8 mouse cellular contexts compared by ENCODE assay signal in genomic region chr19:29102098-29102497, GRCm38 (mm10). TPM values are rescaled to one million over a fixed set of nuclear protein-coding genes. Genes with fewer than 3 reads are reported as not detected.
A peak's percentile ranks its signal among the peaks of the same experiment; 100 is the strongest.
DNase-seq lines count a peak whose midpoint lies in the region; ATAC-seq and TF ChIP-seq lines count a peak whose summit lies in the region.

No protein-coding gene starts in this region.

- peak; percentile 80 for DNase-seq in liver, adult 2 months (ENCODE audit: extremely low read depth, low read depth, low spot score)
- no peak for DNase-seq in liver
- DNase-seq in c-Kit-negative CD71-positive TER-119-positive erythroid progenitor cells, embryonic 14.5 days (ENCODE audit: low read depth, low spot score), result peak; percentile 5
- DNase-seq in gastrocnemius, adult 18-20 months (ENCODE audit: low spot score), result no peak
- no peak for DNase-seq in urinary bladder, postnatal 36 days (ENCODE audit: low spot score in 2 of 2)

- peaks cover 10% of the 10 kb centered on the region for H3K4me1 ChIP-seq in liver, adult 2 months (ENCODE audit: control insufficient read depth, insufficient read depth, low read length)
- H3K4me1 ChIP-seq in hindbrain, embryonic 15.5 days (replicated peaks), result peaks cover 12% of the 10 kb centered on the region

- peak overlapping the region; percentile 46 for H3ac ChIP-seq in myocyte (ENCODE audit: control insufficient read depth, insufficient read length)

- TF ChIP-seq CTCF in liver, adult 2 months (IDR thresholded peaks at IDR 0.05; ENCODE audit: low read depth, low read length), result no peak

- peak overlapping the region; percentile 96 for H3K4me3 ChIP-seq in liver, adult 2 months (ENCODE audit: insufficient read depth, low read depth, low read length)
- peak overlapping the region; percentile 78 for H3K4me3 ChIP-seq in hindbrain, embryonic 15.5 days
- peak overlapping the region; percentile 65 for H3K4me3 ChIP-seq in myocyte

- no peak for ATAC-seq in hindbrain, embryonic 15.5 days (ENCODE audit: low FRiP score, low read depth)
- ATAC-seq in granulocyte monocyte progenitor cell, adult 5-6 weeks (replicated peaks; ENCODE audit: poor library complexity, severe bottlenecking), result no peak

- peaks cover 32% of the 10 kb centered on the region; the same call in 1 of the 2 replicates for H3K79me2 ChIP-seq in liver, adult 2 months (ENCODE audit: control insufficient read depth, insufficient read depth, low read length)
- peaks cover 46% of the 10 kb centered on the region for H3K79me2 ChIP-seq in myocyte (ENCODE audit: control insufficient read depth, insufficient read depth)

- peak overlapping the region; percentile 70 for H3K27ac ChIP-seq in liver, adult 2 months (replicated peaks; ENCODE audit: insufficient read depth, low read depth, low read length)
- H3K27ac ChIP-seq in hindbrain, embryonic 15.5 days (replicated peaks), result no peak overlapping the region

- H3K27me3 ChIP-seq in liver, adult 2 months (ENCODE audit: control insufficient read depth, insufficient read depth, low read length), result no peaks in the 10 kb centered on the region
- H3K27me3 ChIP-seq in hindbrain, embryonic 15.5 days, result no peaks in the 10 kb centered on the region
- no peaks in the 10 kb centered on the region for H3K27me3 ChIP-seq in myocyte (ENCODE audit: control insufficient read depth, insufficient read depth, insufficient read length)

- H3K4me2 ChIP-seq in hindbrain, embryonic 15.5 days, result peak overlapping the region; percentile 79
- peak overlapping the region; percentile 97 for H3K4me2 ChIP-seq in myocyte (ENCODE audit: low read depth)

- no peaks in the 10 kb centered on the region for H3K36me3 ChIP-seq in liver, adult 2 months (ENCODE audit: control insufficient read depth, insufficient read depth, low read length)
- H3K36me3 ChIP-seq in hindbrain, embryonic 15.5 days, result no peaks in the 10 kb centered on the region
- H3K36me3 ChIP-seq in myocyte (ENCODE audit: control insufficient read depth, insufficient read depth), result no peaks in the 10 kb centered on the region

- TF ChIP-seq POLR2A in liver, adult 2 months (IDR thresholded peaks at IDR 0.05; ENCODE audit: extremely low read depth, insufficient read depth, low read length), result no peak
- TF ChIP-seq POLR2A in myocyte (IDR thresholded peaks at IDR 0.05; ENCODE audit: insufficient read length, low read depth), result no peak

- peak overlapping the region; percentile 75 for H3K9ac ChIP-seq in liver, adult 2 months (ENCODE audit: low read depth, low read length)
- H3K9ac ChIP-seq in hindbrain, embryonic 15.5 days, result peak overlapping the region; percentile 47

- WGBS in liver, adult 2 months, result 5% methylated on average over 13 of the region's 13 CpGs
- 14% methylated on average over 13 of the region's 13 CpGs for WGBS in hindbrain, embryonic 15.5 days

- no peaks in the 10 kb centered on the region for H3K9me3 ChIP-seq in hindbrain, embryonic 15.5 days

TF ChIP-seq in myocyte, 11 proteins besides CTCF, POLR2A, EP300 and RAD21:
- TF ChIP-seq MYOG (IDR thresholded peaks at IDR 0.05; ENCODE audit: control insufficient read depth in 1 of 3, insufficient read depth in 1 of 3, insufficient read length in 2 of 3, low read depth in 2 of 3), result no peak
- no peak for TF ChIP-seq TCF12 (IDR thresholded peaks at IDR 0.05; ENCODE audit: insufficient read depth, poor library complexity, severe bottlenecking)
- TF ChIP-seq SRF (IDR thresholded peaks at IDR 0.05; ENCODE audit: control insufficient read depth, insufficient read length, low read depth), result no peak
- no peak for TF ChIP-seq USF1 (IDR thresholded peaks at IDR 0.05; ENCODE audit: low read depth)
- no peak for TF ChIP-seq POLR2AphosphoS2 (IDR thresholded peaks at IDR 0.05; ENCODE audit: insufficient read length, low read depth)
- TF ChIP-seq CEBPB (IDR thresholded peaks at IDR 0.05; ENCODE audit: insufficient read depth, poor library complexity, severe bottlenecking), result no peak
- TF ChIP-seq MYOD1 (IDR thresholded peaks at IDR 0.05; ENCODE audit: control insufficient read depth in 1 of 3, insufficient read length in 2 of 3, low read depth in 2 of 3), result no peak
- no peak for TF ChIP-seq TCF3 (IDR thresholded peaks at IDR 0.05; ENCODE audit: insufficient read length, low read depth)
- no peak for TF ChIP-seq MAX (IDR thresholded peaks at IDR 0.05; ENCODE audit: low read depth)
- no peak for TF ChIP-seq E2F4 (IDR thresholded peaks at IDR 0.05; ENCODE audit: insufficient read depth)
- no peak for TF ChIP-seq REST (IDR thresholded peaks at IDR 0.05; ENCODE audit: insufficient read depth, insufficient read length)
TF ChIP-seq in myocyte: peak in this region for 0.

RNA-seq across cellular contexts. Expression of gene Rcl1, which starts 0.9 kb away (rescaled TPM):
- total RNA-seq in liver, adult 2 months (2014; rRNA removed), result 117 and 132 TPM in 2 replicates
- 75.7 and 87.8 TPM in 2 replicates for polyA plus RNA-seq in liver, adult 2 months (2012; rRNA removed)
- 33.8 and 37.9 TPM in 2 replicates for polyA plus RNA-seq in hindbrain, embryonic 15.5 days (2015; fragmentation: Nextera tagmentation; extraction: Ambion mirVana)
- 19.1 TPM for polyA plus RNA-seq in myocyte (2012; fragmentation: generic; extraction: Trizol)
- 31.7 and 36.0 TPM in 2 replicates for total RNA-seq in granulocyte monocyte progenitor cell, adult 5-6 weeks (2014; fragmentation: Nextera tagmentation)
- 67.6 and 82.0 TPM in 2 replicates for total RNA-seq in granulocyte monocyte progenitor cell, adult 5-6 weeks (2017)
- total RNA-seq in gastrocnemius, adult 18-20 months (2021), result 1 to 10 TPM; 5.6 to 5.8 TPM

RNA-seq across cellular contexts. Expression of gene Ak3, which starts 54.3 kb away (rescaled TPM):
- 241 and 247 TPM in 2 replicates for total RNA-seq in liver, adult 2 months (2014; rRNA removed)
- polyA plus RNA-seq in liver, adult 2 months (2012; rRNA removed), result 183 and 205 TPM in 2 replicates
- polyA plus RNA-seq in hindbrain, embryonic 15.5 days (2015; fragmentation: Nextera tagmentation; extraction: Ambion mirVana), result 68.5 and 75.3 TPM in 2 replicates
- polyA plus RNA-seq in myocyte (2012; fragmentation: generic; extraction: Trizol), result 62.8 TPM
- 41.2 and 51.0 TPM in 2 replicates for total RNA-seq in granulocyte monocyte progenitor cell, adult 5-6 weeks (2014; fragmentation: Nextera tagmentation)
- total RNA-seq in granulocyte monocyte progenitor cell, adult 5-6 weeks (2017), result 20.5 and 27.8 TPM in 2 replicates
- 10 to 100 TPM; 33.4 to 44.6 TPM for total RNA-seq in gastrocnemius, adult 18-20 months (2021)

Comparison
In these comparisons a context has a peak if more than half of its experiments do, and no peak if none do; other contexts are left out.
1. DNase-seq: peak in liver, adult 2 months (single experiment) and c-Kit-negative CD71-positive TER-119-positive erythroid progenitor cells, embryonic 14.5 days (single experiment); none in liver (single experiment), gastrocnemius, adult 18-20 months (single experiment) and urinary bladder, postnatal 36 days (0 of 2).
2. RNA of gene Rcl1, which starts 0.9 kb away (total RNA-seq): 117 to 132 TPM in liver, adult 2 months and 31.7 to 82.0 TPM in granulocyte monocyte progenitor cell, adult 5-6 weeks; 5.6 to 5.8 TPM in gastrocnemius, adult 18-20 months; every median in the first group is over 4 times any median in the second.
3. Peak in every context shown above with its lines, with median percentiles within 50 percentile points of each other: H3K4me3 ChIP-seq.